Mouse (Mus musculus): ENCODE data around the gene Marveld2. TPM values are rescaled to one million over a fixed set of nuclear protein-coding genes. Genes with fewer than 3 reads are reported as not detected.

Gene Marveld2
- total RNA-seq, 2 experiments from 2014 or later: 1.2 to 2.0 TPM

Other genes with a start within 250 kb of the Marveld2 start
- under 1 TPM in 1 of 2 experiments, not detected in 1; 0.14 TPM for gene Naip1, start 164.1 kb downstream of the Marveld2 start, total RNA-seq (2021)
- 10 to 100 TPM; 35.5 to 37.1 TPM for gene Gtf2h2, start 124.4 kb downstream of the Marveld2 start, total RNA-seq (2021)
- 1 to 10 TPM; 7.5 to 9.4 TPM for gene Ocln, start 64.3 kb downstream of the Marveld2 start, total RNA-seq (2021)
- 10 to 100 TPM; 86.9 to 96.2 TPM for gene Ak6, start 34.0 kb upstream of the Marveld2 start, total RNA-seq (2021)
- gene Rad17, start 34.1 kb upstream of the Marveld2 start, total RNA-seq (2021): 10 to 100 TPM; 14.8 to 15.1 TPM
- gene Taf9, start 34.6 kb upstream of the Marveld2 start, total RNA-seq (2021): 10 to 100 TPM; 18.0 to 21.5 TPM
- gene Ccdc125, start 52.7 kb upstream of the Marveld2 start, total RNA-seq (2021): under 1 TPM; 0.19 to 0.23 TPM
- 10 to 100 TPM; 35.3 to 40.0 TPM for gene Cdk7, start 114.0 kb upstream of the Marveld2 start, total RNA-seq (2021)
- 10 to 100 TPM; 54.9 to 60.3 TPM for gene Mrps36, start 127.7 kb upstream of the Marveld2 start, total RNA-seq (2021)
- under 1 TPM; 0.28 to 0.67 TPM for gene Cenph, start 158.9 kb upstream of the Marveld2 start, total RNA-seq (2021)
- gene Ccnb1, start 169.6 kb upstream of the Marveld2 start, total RNA-seq (2021): under 1 TPM; 0.47 to 0.67 TPM
- gene Slc30a5, start 216.5 kb upstream of the Marveld2 start, total RNA-seq (2021): 10 to 100 TPM; 42.2 to 43.7 TPM

All from left cerebral cortex, adult 18-20 months (tissue).